ENCODE assay signal across 7 mouse cellular contexts in genomic region chr17:46712442-46712841, GRCm38 (mm10). TPM values are rescaled to one million over a fixed set of nuclear protein-coding genes. Genes with fewer than 3 reads are reported as not detected.
A peak's percentile ranks its signal among the peaks of the same experiment; 100 is the strongest.
DNase-seq lines count a peak whose midpoint lies in the region; ATAC-seq and TF ChIP-seq lines count a peak whose summit lies in the region.

No protein-coding gene starts in this region.

- no peaks in the 10 kb centered on the region for H3K9me3 ChIP-seq in lung, postnatal 0 days (ENCODE audit: low read length)
- H3K9me3 ChIP-seq in embryonic facial prominence, embryonic 13.5 days = no peaks in the 10 kb centered on the region
- no peaks in the 10 kb centered on the region for H3K9me3 ChIP-seq in limb, embryonic 11.5 days (ENCODE audit: control insufficient read depth, low read length)
- no peaks in the 10 kb centered on the region for H3K9me3 ChIP-seq in stomach, embryonic 14.5 days (ENCODE audit: control insufficient read depth, low read depth, low read length)

- peak overlapping the region; percentile 100 for H3K4me3 ChIP-seq in lung, postnatal 0 days (ENCODE audit: low read depth, low read length)
- H3K4me3 ChIP-seq in embryonic facial prominence, embryonic 13.5 days = peak overlapping the region; percentile 100
- peak overlapping the region; percentile 97 for H3K4me3 ChIP-seq in limb, embryonic 11.5 days (ENCODE audit: low read depth, low read length)
- peak overlapping the region; percentile 100 for H3K4me3 ChIP-seq in stomach, embryonic 14.5 days (ENCODE audit: low read depth, low read length)

- no peak overlapping the region for H3K27ac ChIP-seq in lung, postnatal 0 days (ENCODE audit: low read length)
- H3K27ac ChIP-seq in embryonic facial prominence, embryonic 13.5 days = no peak overlapping the region
- no peak overlapping the region for H3K27ac ChIP-seq in limb, embryonic 11.5 days (replicated peaks; ENCODE audit: low read depth, low read length)
- H3K27ac ChIP-seq in stomach, embryonic 14.5 days (ENCODE audit: low read length) = no peak overlapping the region

- no peak for ATAC-seq in lung, postnatal 0 days
- no peak for ATAC-seq in embryonic facial prominence, embryonic 13.5 days (ENCODE audit: insufficient number of reproducible peaks, insufficient read depth, low FRiP score, low TSS enrichment, low read depth)
- ATAC-seq in limb, embryonic 11.5 days (ENCODE audit: insufficient number of reproducible peaks, low FRiP score, low TSS enrichment, low read depth) = no peak
- no peak for ATAC-seq in stomach, embryonic 14.5 days (ENCODE audit: insufficient number of reproducible peaks, insufficient read depth, low FRiP score, low read depth)

- no peak for TF ChIP-seq CTCF in lung, postnatal 0 days (IDR thresholded peaks at IDR 0.05)

- peaks cover 12% of the 10 kb centered on the region; the same call in 1 of the 2 replicates for H3K4me1 ChIP-seq in lung, postnatal 0 days (ENCODE audit: insufficient read depth, low read depth, low read length)
- H3K4me1 ChIP-seq in embryonic facial prominence, embryonic 13.5 days = peaks cover 16% of the 10 kb centered on the region
- peaks cover 8% of the 10 kb centered on the region; the same call in 1 of the 2 replicates for H3K4me1 ChIP-seq in limb, embryonic 11.5 days (ENCODE audit: control insufficient read depth, insufficient read depth, low read length)
- H3K4me1 ChIP-seq in stomach, embryonic 14.5 days (ENCODE audit: control insufficient read depth, insufficient read depth, low read length) = peaks cover 10% of the 10 kb centered on the region

- TF ChIP-seq EP300 in lung, postnatal 0 days (IDR thresholded peaks at IDR 0.05) = no peak

- H3K4me2 ChIP-seq in lung, postnatal 0 days (replicated peaks; ENCODE audit: low read depth, low read length) = peak overlapping the region; percentile 98
- peak overlapping the region; percentile 100 for H3K4me2 ChIP-seq in embryonic facial prominence, embryonic 13.5 days
- peak overlapping the region; percentile 99 for H3K4me2 ChIP-seq in limb, embryonic 11.5 days (ENCODE audit: low read depth, severe bottlenecking)
- H3K4me2 ChIP-seq in stomach, embryonic 14.5 days (replicated peaks; ENCODE audit: low read depth, low read length) = peak overlapping the region; percentile 93

- peak overlapping the region; percentile 86 for H3K9ac ChIP-seq in lung, postnatal 0 days (replicated peaks; ENCODE audit: low read depth)
- H3K9ac ChIP-seq in embryonic facial prominence, embryonic 13.5 days = peak overlapping the region; percentile 94
- H3K9ac ChIP-seq in limb, embryonic 11.5 days (ENCODE audit: low read length) = peak overlapping the region; percentile 88; the same call in 1 of the 2 replicates
- H3K9ac ChIP-seq in stomach, embryonic 14.5 days (replicated peaks; ENCODE audit: low read depth, low read length) = peak overlapping the region; percentile 90

- WGBS in lung, postnatal 0 days = 40% methylated on average over 7 of the region's 7 CpGs
- 74% methylated on average over 7 of the region's 7 CpGs for WGBS in embryonic facial prominence, embryonic 13.5 days
- 75% methylated on average over 7 of the region's 7 CpGs for WGBS in limb, embryonic 11.5 days
- WGBS in stomach, embryonic 14.5 days = 64% methylated on average over 7 of the region's 7 CpGs

- 0 out of 2 replicates have a peak, but pooled peaks cover 4% of the 10 kb centered on the region for H3K36me3 ChIP-seq in lung, postnatal 0 days (ENCODE audit: insufficient read depth, low read length)
- peaks cover 39% of the 10 kb centered on the region for H3K36me3 ChIP-seq in embryonic facial prominence, embryonic 13.5 days
- peaks cover 11% of the 10 kb centered on the region for H3K36me3 ChIP-seq in limb, embryonic 11.5 days (ENCODE audit: control insufficient read depth, insufficient read depth, low read length)
- H3K36me3 ChIP-seq in stomach, embryonic 14.5 days (ENCODE audit: control insufficient read depth, insufficient read depth, low read length) = peaks cover 30% of the 10 kb centered on the region; the same call in 1 of the 2 replicates

- no peak for DNase-seq in lung, postnatal 0 days (ENCODE audit: low spot score)
- DNase-seq in lung, postnatal 14 days = no peak
- DNase-seq in limb, embryonic 11.5 days (ENCODE audit: low spot score) = no peak
- no peak for DNase-seq in left cerebral cortex, adult 9 months (ENCODE audit: low spot score in 2 of 2)
- no peak for DNase-seq in kidney, postnatal 36 days

- no peaks in the 10 kb centered on the region for H3K27me3 ChIP-seq in lung, postnatal 0 days (replicated peaks; ENCODE audit: insufficient read depth, low read length)
- no peaks in the 10 kb centered on the region for H3K27me3 ChIP-seq in embryonic facial prominence, embryonic 13.5 days
- no peaks in the 10 kb centered on the region for H3K27me3 ChIP-seq in limb, embryonic 11.5 days (ENCODE audit: control insufficient read depth, insufficient read depth, low read length)
- H3K27me3 ChIP-seq in stomach, embryonic 14.5 days (ENCODE audit: control insufficient read depth, insufficient read depth, low read length) = no peaks in the 10 kb centered on the region

RNA-seq across cellular contexts. Expression of gene Pex6, which starts 1.2 kb away (rescaled TPM):
- 18.5 and 23.4 TPM in 2 replicates for polyA plus RNA-seq in lung, postnatal 0 days (2015; fragmentation: Nextera tagmentation; extraction: Ambion mirVana)
- polyA plus RNA-seq in embryonic facial prominence, embryonic 13.5 days (2015; fragmentation: Nextera tagmentation; extraction: Ambion mirVana) = 27.9 and 32.4 TPM in 2 replicates
- polyA plus RNA-seq in limb, embryonic 11.5 days (2014; fragmentation: Nextera tagmentation; extraction: Ambion mirVana) = 18.1 and 18.5 TPM in 2 replicates
- 18.6 and 18.8 TPM in 2 replicates for polyA plus RNA-seq in stomach, embryonic 14.5 days (2014; fragmentation: Nextera tagmentation; extraction: Ambion mirVana)

RNA-seq across cellular contexts. Expression of gene Ppp2r5d, which starts 7.5 kb away (rescaled TPM):
- polyA plus RNA-seq in lung, postnatal 0 days (2015; fragmentation: Nextera tagmentation; extraction: Ambion mirVana) = 31.7 and 31.8 TPM in 2 replicates
- 85.8 and 100 TPM in 2 replicates for polyA plus RNA-seq in embryonic facial prominence, embryonic 13.5 days (2015; fragmentation: Nextera tagmentation; extraction: Ambion mirVana)
- polyA plus RNA-seq in limb, embryonic 11.5 days (2014; fragmentation: Nextera tagmentation; extraction: Ambion mirVana) = 122 and 135 TPM in 2 replicates
- polyA plus RNA-seq in stomach, embryonic 14.5 days (2014; fragmentation: Nextera tagmentation; extraction: Ambion mirVana) = 77.5 and 82.8 TPM in 2 replicates

RNA-seq across cellular contexts. Expression of gene Gnmt, which starts 16.5 kb away (rescaled TPM):
- 13.0 and 14.9 TPM in 2 replicates for polyA plus RNA-seq in lung, postnatal 0 days (2015; fragmentation: Nextera tagmentation; extraction: Ambion mirVana)
- polyA plus RNA-seq in embryonic facial prominence, embryonic 13.5 days (2015; fragmentation: Nextera tagmentation; extraction: Ambion mirVana) = 0.34 and 1.8 TPM in 2 replicates
- 0.35 TPM in 1 of 2 replicates, not detected in the other for polyA plus RNA-seq in limb, embryonic 11.5 days (2014; fragmentation: Nextera tagmentation; extraction: Ambion mirVana)
- 0.33 and 0.67 TPM in 2 replicates for polyA plus RNA-seq in stomach, embryonic 14.5 days (2014; fragmentation: Nextera tagmentation; extraction: Ambion mirVana)

RNA-seq across cellular contexts. Expression of gene Klhdc3, which starts 31.7 kb away (rescaled TPM):
- polyA plus RNA-seq in lung, postnatal 0 days (2015; fragmentation: Nextera tagmentation; extraction: Ambion mirVana) = 96.7 and 111 TPM in 2 replicates
- polyA plus RNA-seq in embryonic facial prominence, embryonic 13.5 days (2015; fragmentation: Nextera tagmentation; extraction: Ambion mirVana) = 121 and 133 TPM in 2 replicates
- polyA plus RNA-seq in limb, embryonic 11.5 days (2014; fragmentation: Nextera tagmentation; extraction: Ambion mirVana) = 117 and 121 TPM in 2 replicates
- 101 and 105 TPM in 2 replicates for polyA plus RNA-seq in stomach, embryonic 14.5 days (2014; fragmentation: Nextera tagmentation; extraction: Ambion mirVana)

RNA-seq across cellular contexts. Expression of gene Mea1, which starts 33.8 kb away (rescaled TPM):
- polyA plus RNA-seq in lung, postnatal 0 days (2015; fragmentation: Nextera tagmentation; extraction: Ambion mirVana) = 113 and 114 TPM in 2 replicates
- 160 and 176 TPM in 2 replicates for polyA plus RNA-seq in embryonic facial prominence, embryonic 13.5 days (2015; fragmentation: Nextera tagmentation; extraction: Ambion mirVana)
- 153 and 160 TPM in 2 replicates for polyA plus RNA-seq in limb, embryonic 11.5 days (2014; fragmentation: Nextera tagmentation; extraction: Ambion mirVana)
- polyA plus RNA-seq in stomach, embryonic 14.5 days (2014; fragmentation: Nextera tagmentation; extraction: Ambion mirVana) = 152 and 162 TPM in 2 replicates
